Mouse (Mus musculus) heart, embryonic 15.5 days (tissue): ENCODE results near the gene Hs3st4. TPM values are rescaled to one million over a fixed set of nuclear protein-coding genes. Genes with fewer than 3 reads are reported as not detected.

Experiments used
- ATAC-seq: fragments of 200-750 bp; cut with Nextera tagmentation; replicated peaks from 2 replicates; pipeline ENCODE4 v1.8.0; 2017; ENCODE audit warnings: low read depth, moderate TSS enrichment; ENCODE audit not compliant: insufficient number of reproducible peaks, insufficient read depth, low FRiP score
- H3K27ac ChIP-seq: fragments of 300-500 bp; sonication (generic); 2 replicates; pipeline ENCODE4 v1.5.1; 2015; ENCODE audit warnings: mild to moderate bottlenecking, inconsistent platforms
- H3K27me3 ChIP-seq: fragments of 300-500 bp; sonication (generic); 2 replicates; pipeline ENCODE4 v1.6.1; 2015; ENCODE audit warnings: inconsistent platforms
- H3K36me3 ChIP-seq: fragments of 300-500 bp; sonication (generic); 2 replicates; pipeline ENCODE4 v1.6.1; 2015; ENCODE audit warnings: mild to moderate bottlenecking, inconsistent platforms
- H3K4me1 ChIP-seq: fragments of 300-500 bp; sonication (generic); replicated peaks from 2 replicates; pipeline ENCODE4 v1.6.1; 2015; ENCODE audit warnings: inconsistent platforms
- H3K4me2 ChIP-seq: fragments of 300-500 bp; sonication (generic); 2 replicates; pipeline ENCODE4 v1.6.1; 2015; ENCODE audit warnings: inconsistent platforms, mild to moderate bottlenecking, moderate library complexity
- H3K4me3 ChIP-seq: fragments of 300-500 bp; sonication (generic); 2 replicates; pipeline ENCODE4 v1.5.1; 2015; ENCODE audit warnings: mild to moderate bottlenecking, inconsistent platforms
- H3K9ac ChIP-seq: fragments of 300-500 bp; sonication (generic); 2 replicates; pipeline ENCODE4 v1.6.1; 2015; ENCODE audit warnings: mild to moderate bottlenecking, inconsistent platforms
- H3K9me3 ChIP-seq: fragments of 300-500 bp; sonication (generic); replicated peaks from 2 replicates; pipeline ENCODE4 v1.6.1; 2016; ENCODE audit warnings: inconsistent platforms
- WGBS: fragments of 180-500 bp; shearing (Covaris S2); methylation state at CpG from one replicate; pipeline ENCODE4 v1.1.7; 2015; ENCODE audit warnings: mixed read lengths; 5-methylcytosine and 5-hydroxymethylcytosine counted together
- polyA plus RNA-seq: library from polyadenylated mRNA; unstranded; fragments of >200 nt; fragmentation: Nextera tagmentation; extraction: Ambion mirVana; gene quantifications from 2 replicates; pipeline ENCODE4 v1.2.1, GENCODE M21; 2015

Hs3st4 gene
- polyA plus RNA-seq, 1 experiment from 2014 or later = 0.58 TPM

DNA sequence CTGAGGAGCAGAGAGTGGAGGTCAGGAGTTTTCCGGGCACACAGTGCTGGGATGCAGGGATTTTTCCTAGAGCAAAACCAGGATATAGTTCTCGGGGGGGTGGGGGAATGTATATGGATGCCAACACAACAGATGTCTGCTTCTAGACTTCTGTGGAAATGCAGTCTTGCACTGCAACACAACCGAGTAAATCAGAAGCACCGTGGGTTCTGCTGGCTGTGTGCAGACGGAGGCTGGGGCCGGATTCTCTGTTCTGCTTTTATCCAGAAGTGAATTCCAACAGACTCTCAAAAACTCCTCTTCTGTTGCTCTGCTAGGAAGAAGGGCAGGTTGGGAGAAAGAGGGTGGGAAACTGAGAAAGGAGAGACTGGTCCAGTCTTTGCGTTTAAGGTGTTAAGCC is 15.9 kb downstream of the Hs3st4 start:
- whole genome bisulfite sequencing = 64% methylated on average over 7 of the region's 7 CpGs
- no peak for ATAC-seq
- H3K4me3 ChIP-seq = no peak overlapping the region

DNA sequence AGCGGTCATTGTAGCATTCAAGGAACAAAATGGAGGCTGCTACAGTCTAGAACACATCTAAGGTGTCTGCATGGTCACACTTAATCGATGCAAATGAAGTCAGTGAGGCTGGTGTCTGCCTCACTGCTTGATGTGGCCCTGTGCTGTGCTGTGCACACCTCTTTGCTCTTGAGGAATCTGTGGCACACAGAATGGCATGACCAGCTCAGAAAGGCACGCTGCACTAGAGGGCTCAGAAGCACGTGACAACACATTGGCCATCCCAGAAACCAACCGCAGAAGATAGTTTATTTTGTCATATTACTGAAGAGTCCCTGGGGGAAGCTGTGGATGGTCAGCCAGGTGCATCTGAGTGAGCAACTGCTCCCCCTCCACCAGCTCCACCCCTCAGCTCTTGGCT is 44.2 kb downstream of the Hs3st4 start:
- Histone ChIP-seq H3K4me3 (no peak overlapping the region), H3K9ac (no peak overlapping the region), H3K27me3 (no peaks in the 10 kb centered on the region), H3K27ac (no peak overlapping the region), H3K4me1 (no peaks in the 10 kb centered on the region), H3K36me3 (no peaks in the 10 kb centered on the region), H3K4me2 (no peak overlapping the region), H3K9me3 (0 out of 2 replicates have a peak, but pooled peaks cover 4% of the 10 kb centered on the region)
- WGBS = 73% methylated on average over 5 of the region's 5 CpGs
- ATAC-seq = no peak

More for the DNA sequence above, 15.9 kb downstream of the Hs3st4 start:
- Histone ChIP-seq H3K4me1 (no peaks in the 10 kb centered on the region), H3K9ac (no peak overlapping the region), H3K27me3 (no peaks in the 10 kb centered on the region), H3K4me2 (no peak overlapping the region), H3K36me3 (no peaks in the 10 kb centered on the region), H3K27ac (no peak overlapping the region), H3K9me3 (no peaks in the 10 kb centered on the region)

DNA sequence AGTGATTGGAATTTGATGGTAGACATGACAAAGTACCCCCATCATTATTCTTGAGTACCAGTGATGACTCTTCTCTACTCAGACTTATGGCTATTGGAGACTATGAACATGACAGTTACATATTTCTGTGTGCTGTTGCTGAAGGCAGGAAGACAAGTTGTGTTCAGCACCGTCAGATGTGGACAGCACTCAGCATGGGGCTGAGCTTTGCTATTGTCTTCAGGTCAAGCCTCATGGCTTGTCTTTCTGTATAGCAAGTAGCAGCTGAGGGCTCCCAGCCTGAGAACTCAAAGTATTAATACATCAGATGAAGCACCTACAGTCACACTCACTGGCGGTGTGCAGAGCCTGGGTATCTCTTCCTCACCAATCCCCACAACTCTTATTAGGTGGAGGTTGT is 49.6 kb downstream of the Hs3st4 start:
- no peak overlapping the region for H3K4me2 ChIP-seq
- no peaks in the 10 kb centered on the region for H3K4me1 ChIP-seq
- H3K9ac ChIP-seq = no peak overlapping the region
- H3K9me3 ChIP-seq = 0 out of 2 replicates have a peak, but pooled peaks cover 4% of the 10 kb centered on the region
- no peak overlapping the region for H3K27ac ChIP-seq
- WGBS = 34% methylated on average over 2 of the region's 2 CpGs
- no peaks in the 10 kb centered on the region for H3K36me3 ChIP-seq
- ATAC-seq = no peak
- H3K27me3 ChIP-seq = no peaks in the 10 kb centered on the region
- no peak overlapping the region for H3K4me3 ChIP-seq

DNA sequence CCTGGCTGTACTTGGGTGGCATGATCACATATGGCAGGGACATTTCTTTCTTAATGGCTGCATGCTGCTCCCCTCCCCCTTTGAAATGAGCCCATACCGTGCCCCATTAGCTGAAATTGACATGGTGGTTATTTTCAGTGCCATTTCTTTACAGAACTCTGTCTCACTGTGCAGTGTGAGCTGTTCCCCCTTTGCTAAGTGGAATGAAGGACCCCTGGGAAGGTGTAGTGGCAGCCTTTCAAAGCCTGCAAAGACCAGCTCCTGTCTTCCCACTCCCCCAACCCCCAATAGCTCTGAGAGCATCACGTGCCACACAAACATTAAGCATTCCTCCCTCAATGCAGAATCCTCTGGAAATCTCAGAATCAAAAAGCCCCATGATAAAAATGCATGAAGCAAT is 50.7 kb downstream of the Hs3st4 start:
- Histone ChIP-seq H3K36me3 (no peaks in the 10 kb centered on the region), H3K27ac (no peak overlapping the region)
- ATAC-seq = no peak

DNA sequence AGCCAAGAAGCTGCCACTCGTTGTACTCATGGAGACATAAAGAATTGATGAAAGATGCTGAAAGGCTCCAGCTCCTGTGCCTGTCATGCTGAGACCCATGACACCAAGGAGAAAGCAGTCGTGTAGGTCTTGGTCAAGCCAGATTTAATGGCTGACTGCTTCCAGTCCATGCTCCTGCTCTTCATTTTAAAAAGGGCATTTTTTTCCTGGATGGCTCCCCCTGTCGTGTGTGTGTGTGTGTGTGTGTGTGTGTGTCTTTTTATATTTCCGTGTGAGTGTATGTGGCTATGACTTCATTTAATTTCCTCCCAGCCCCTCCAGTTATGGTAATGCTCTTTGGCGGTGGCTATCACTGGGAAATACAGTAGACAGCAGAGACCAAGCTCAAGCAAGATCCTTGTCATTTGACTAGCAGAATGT is 54.6 kb downstream of the Hs3st4 start:
- Histone ChIP-seq H3K9me3 (no peaks in the 10 kb centered on the region), H3K27me3 (no peaks in the 10 kb centered on the region), H3K4me1 (no peaks in the 10 kb centered on the region), H3K36me3 (no peaks in the 10 kb centered on the region), H3K27ac (no peak overlapping the region), H3K4me2 (no peak overlapping the region), H3K4me3 (no peak overlapping the region), H3K9ac (no peak overlapping the region)
- no peak for ATAC-seq
- 63% methylated on average over 5 of the region's 5 CpGs for WGBS

More for the DNA sequence above, 50.7 kb downstream of the Hs3st4 start:
- no peaks in the 10 kb centered on the region for H3K4me1 ChIP-seq
- H3K9me3 ChIP-seq = 0 out of 2 replicates have a peak, but pooled peaks cover 4% of the 10 kb centered on the region
- 66% methylated on average over 2 of the region's 2 CpGs for WGBS
- no peaks in the 10 kb centered on the region for H3K27me3 ChIP-seq
- no peak overlapping the region for H3K4me2 ChIP-seq
- no peak overlapping the region for H3K4me3 ChIP-seq
- no peak overlapping the region for H3K9ac ChIP-seq

DNA sequence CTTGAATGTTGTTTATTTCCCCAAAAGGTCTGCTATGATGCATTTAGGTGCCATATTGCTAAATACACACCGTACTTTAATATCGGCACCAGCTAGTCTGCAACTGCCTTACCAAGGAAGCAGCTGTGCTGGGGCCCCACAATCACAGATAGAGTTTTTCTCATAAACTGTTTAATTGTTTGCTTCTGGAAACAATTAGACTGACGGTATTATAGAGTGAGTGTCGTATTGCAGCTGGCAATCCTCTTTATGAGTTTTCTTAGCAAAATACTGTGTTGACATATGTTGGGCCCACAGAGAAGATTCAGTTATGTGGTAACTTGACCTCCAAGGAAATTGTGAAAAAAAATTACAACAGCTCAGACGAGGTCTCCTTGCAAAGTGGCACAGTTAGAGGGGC is 56.5 kb downstream of the Hs3st4 start:
- H3K36me3 ChIP-seq = no peaks in the 10 kb centered on the region
- H3K9me3 ChIP-seq = no peaks in the 10 kb centered on the region
- H3K27me3 ChIP-seq = no peaks in the 10 kb centered on the region
- H3K4me1 ChIP-seq = no peaks in the 10 kb centered on the region
- H3K9ac ChIP-seq = no peak overlapping the region
- ATAC-seq = no peak
- H3K4me3 ChIP-seq = no peak overlapping the region
- no peak overlapping the region for H3K27ac ChIP-seq
- WGBS = 72% methylated on average over 5 of the region's 5 CpGs
- no peak overlapping the region for H3K4me2 ChIP-seq

DNA sequence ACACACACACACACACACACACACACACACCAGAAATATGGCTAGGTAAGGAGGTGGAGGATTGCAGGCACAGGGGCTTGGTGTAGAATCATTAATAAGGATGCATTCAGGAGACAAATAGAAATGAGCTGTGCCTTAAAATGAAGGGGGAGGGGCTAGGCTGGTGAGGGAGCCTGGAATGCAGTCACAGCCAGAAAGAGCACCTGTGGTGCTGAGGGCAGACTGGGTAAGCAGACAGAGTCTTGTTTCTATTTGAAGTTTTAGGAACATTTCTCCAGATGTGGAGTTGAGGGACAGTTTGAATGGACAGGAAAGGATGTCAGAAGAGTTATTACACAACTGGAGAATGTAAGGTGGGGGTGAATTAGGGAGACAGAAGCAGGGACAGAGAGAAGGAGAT is 64.7 kb downstream of the Hs3st4 start:
- Histone ChIP-seq H3K27ac (no peak overlapping the region), H3K4me1 (no peaks in the 10 kb centered on the region), H3K9ac (no peak overlapping the region), H3K36me3 (no peaks in the 10 kb centered on the region), H3K4me2 (no peak overlapping the region), H3K27me3 (no peaks in the 10 kb centered on the region), H3K4me3 (no peak overlapping the region), H3K9me3 (no peaks in the 10 kb centered on the region)
- no peak for ATAC-seq

DNA sequence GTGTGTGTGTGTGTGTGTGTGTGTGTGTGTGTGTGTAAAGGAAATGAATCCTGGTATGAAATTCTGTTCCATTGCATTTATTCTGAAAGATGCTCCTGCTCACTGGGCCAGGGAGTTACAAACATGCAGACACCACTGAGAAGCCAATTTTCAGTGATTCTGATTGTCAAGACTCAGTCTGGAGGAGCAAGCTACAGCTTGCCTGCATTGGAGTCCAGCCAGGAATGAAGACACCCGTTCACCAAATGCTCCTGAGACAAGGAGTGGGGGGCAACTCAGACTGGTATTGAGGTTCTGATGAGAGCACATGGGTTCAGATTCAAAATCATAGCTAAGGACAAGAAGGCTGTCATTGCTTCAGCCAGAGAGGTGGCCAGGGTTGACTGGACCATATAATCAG is 66.3 kb downstream of the Hs3st4 start:
- Histone ChIP-seq H3K4me3 (no peak overlapping the region), H3K27me3 (no peaks in the 10 kb centered on the region), H3K36me3 (no peaks in the 10 kb centered on the region), H3K9ac (no peak overlapping the region), H3K4me2 (no peak overlapping the region), H3K27ac (no peak overlapping the region), H3K4me1 (no peaks in the 10 kb centered on the region), H3K9me3 (no peaks in the 10 kb centered on the region)
- no peak for ATAC-seq
- WGBS = 50% methylated on average over 1 of the region's 1 CpGs

DNA sequence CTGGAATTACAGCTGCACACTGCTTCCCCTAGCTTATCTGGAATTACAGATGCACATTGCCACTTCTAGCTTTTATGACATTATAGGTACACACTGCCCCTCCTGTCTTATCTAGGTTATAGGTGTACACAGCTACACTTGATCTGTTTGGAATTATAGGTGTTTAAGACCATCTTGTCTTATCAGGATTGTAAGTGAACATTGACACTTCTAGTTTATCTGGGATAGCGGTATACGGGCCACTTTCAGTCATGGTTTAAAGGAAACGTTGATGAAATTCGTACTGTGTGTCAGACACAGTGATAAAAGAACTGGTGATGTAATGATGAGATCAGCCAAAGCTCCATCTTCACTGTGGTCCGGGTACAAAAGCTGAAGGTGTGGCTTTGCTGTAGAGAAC is 67.8 kb downstream of the Hs3st4 start:
- 75% methylated on average over 5 of the region's 5 CpGs for WGBS
- Histone ChIP-seq H3K9me3 (no peaks in the 10 kb centered on the region), H3K9ac (no peak overlapping the region)

DNA sequence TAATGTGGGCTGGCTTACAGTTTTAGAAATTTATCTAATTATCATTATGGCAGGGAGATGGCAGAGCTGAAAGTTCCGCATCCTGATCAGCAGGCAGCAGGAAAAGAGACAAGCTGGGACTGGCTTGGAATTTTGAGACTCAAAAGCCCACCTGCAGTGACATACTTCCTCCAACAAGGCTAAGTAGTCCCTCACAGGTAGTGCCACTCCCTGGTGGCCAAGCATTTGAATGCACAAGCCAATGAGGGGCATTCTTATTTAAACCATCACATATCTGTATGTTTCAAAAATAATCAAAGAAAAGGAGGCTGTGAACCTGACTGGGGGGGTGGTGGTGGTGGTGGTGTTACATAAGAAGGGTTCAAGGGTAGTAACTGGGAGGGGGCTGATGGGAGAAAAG is 101.1 kb downstream of the Hs3st4 start:
- Histone ChIP-seq H3K4me2 (no peak overlapping the region), H3K4me3 (no peak overlapping the region), H3K9ac (no peak overlapping the region), H3K9me3 (no peaks in the 10 kb centered on the region), H3K4me1 (no peaks in the 10 kb centered on the region), H3K36me3 (no peaks in the 10 kb centered on the region), H3K27ac (no peak overlapping the region), H3K27me3 (no peaks in the 10 kb centered on the region)
- no peak for ATAC-seq
- WGBS = 71% methylated on average over 1 of the region's 1 CpGs

More for the DNA sequence above, 67.8 kb downstream of the Hs3st4 start:
- Histone ChIP-seq H3K4me3 (no peak overlapping the region), H3K27ac (no peak overlapping the region), H3K27me3 (no peaks in the 10 kb centered on the region), H3K4me2 (no peak overlapping the region), H3K4me1 (no peaks in the 10 kb centered on the region), H3K36me3 (no peaks in the 10 kb centered on the region)
- ATAC-seq = no peak

DNA sequence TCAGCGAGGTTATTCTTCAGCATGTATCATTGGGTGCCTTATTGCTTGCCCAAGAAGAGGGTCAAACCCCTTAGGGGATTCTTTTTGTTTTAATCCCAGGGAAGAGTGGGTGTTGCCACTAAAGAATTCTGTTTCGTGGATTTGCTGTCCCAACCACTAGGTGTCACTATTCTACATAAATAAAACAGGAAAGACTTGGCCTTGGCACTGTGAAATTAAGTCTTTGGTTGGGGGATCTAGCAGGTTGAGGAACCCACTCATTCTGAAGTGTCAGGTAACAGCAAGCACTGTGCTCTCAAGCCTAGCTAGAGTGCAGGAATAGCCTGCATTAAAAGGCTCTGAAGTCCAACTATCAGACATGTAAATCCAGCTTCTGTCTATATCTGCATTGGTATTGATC is 146.3 kb downstream of the Hs3st4 start:
- Histone ChIP-seq H3K27ac (no peak overlapping the region), H3K36me3 (no peaks in the 10 kb centered on the region), H3K4me2 (no peak overlapping the region), H3K9me3 (no peaks in the 10 kb centered on the region), H3K9ac (no peak overlapping the region), H3K4me3 (no peak overlapping the region), H3K4me1 (no peaks in the 10 kb centered on the region), H3K27me3 (no peaks in the 10 kb centered on the region)
- no peak for ATAC-seq
- WGBS = 4% methylated on average over 2 of the region's 2 CpGs

DNA sequence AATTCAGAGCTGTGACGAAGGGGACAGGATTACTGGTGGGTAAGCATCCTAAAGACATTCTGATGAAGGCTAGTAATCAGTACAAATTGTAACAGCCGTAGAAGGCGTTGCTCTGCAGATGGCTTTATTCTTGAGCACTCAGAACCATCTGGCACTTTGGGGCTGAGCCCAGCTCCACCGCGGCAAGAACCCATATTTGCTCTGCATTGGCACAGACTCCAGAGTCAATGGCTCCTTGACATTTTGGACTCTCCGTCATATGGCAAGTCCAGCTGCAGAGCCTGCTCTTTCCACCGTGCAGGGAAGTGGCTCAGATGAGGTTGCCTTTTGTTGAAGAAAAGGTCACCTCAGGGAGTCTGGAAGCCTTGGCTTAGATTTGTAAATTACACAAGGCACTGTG is 148.6 kb downstream of the Hs3st4 start:
- no peak overlapping the region for H3K9ac ChIP-seq
- no peak for ATAC-seq
- H3K27ac ChIP-seq = no peak overlapping the region
- no peaks in the 10 kb centered on the region for H3K36me3 ChIP-seq
- H3K9me3 ChIP-seq = no peaks in the 10 kb centered on the region
- H3K27me3 ChIP-seq = no peaks in the 10 kb centered on the region
- 65% methylated on average over 7 of the region's 7 CpGs for WGBS
- no peaks in the 10 kb centered on the region for H3K4me1 ChIP-seq
- H3K4me2 ChIP-seq = no peak overlapping the region
- H3K4me3 ChIP-seq = no peak overlapping the region
